Mouse (Mus musculus): ENCODE results near the gene Cntnap2. TPM values are rescaled to one million over a fixed set of nuclear protein-coding genes. Genes with fewer than 3 reads are reported as not detected.

Cntnap2 gene
- polyA plus RNA-seq, 1 experiment, result 0.26 TPM

- peaks cover 37% of the 10 kb centered on the region for H3K4me1 ChIP-seq (ENCODE audit: control insufficient read depth)
- no peaks in the 10 kb centered on the region for H3K36me3 ChIP-seq (ENCODE audit: control insufficient read depth)
- no peaks in the 10 kb centered on the region for H3K9me3 ChIP-seq (ENCODE audit: control insufficient read depth, low read length)
- H3K27me3 ChIP-seq (ENCODE audit: control insufficient read depth), result no peaks in the 10 kb centered on the region
- TF ChIP-seq GATA1 (IDR thresholded peaks at IDR 0.05; ENCODE audit: low read length) (no peak), TAL1 (IDR thresholded peaks at IDR 0.05; ENCODE audit: low read length) (no peak)
- no peak overlapping the region for H3K4me3 ChIP-seq (replicated peaks)
Observed at GRCm38 (mm10) chr6:47256918-47257506, 2197.9 kb downstream of the Cntnap2 start.

DNA sequence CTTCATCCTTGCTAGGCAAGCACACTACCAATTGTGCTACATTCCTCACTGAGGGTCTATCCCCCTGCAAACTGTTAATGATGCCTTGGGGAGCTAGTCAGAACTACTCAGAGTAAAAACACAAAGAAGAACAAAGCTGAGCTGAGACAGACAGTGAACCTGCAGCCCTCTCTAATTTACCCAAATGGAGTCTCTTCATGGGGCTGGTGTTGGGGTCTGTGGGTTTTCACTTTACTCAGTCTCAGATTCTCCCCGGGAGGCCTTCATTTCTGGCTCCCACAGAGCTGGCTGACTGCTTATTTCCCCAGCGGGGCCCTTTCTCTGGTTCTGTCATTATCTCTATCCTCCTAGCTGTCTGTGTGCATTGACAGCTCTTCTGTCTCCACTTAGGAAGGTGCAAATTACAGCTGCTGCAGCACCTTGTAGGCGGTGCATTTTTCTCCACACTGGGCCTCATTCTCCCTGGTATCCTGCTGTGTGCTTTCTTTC, 2200.5 kb downstream of the Cntnap2 start:
- TF ChIP-seq GATA1 (IDR thresholded peaks at IDR 0.05; ENCODE audit: low read length) (no peak), TAL1 (IDR thresholded peaks at IDR 0.05; ENCODE audit: low read length) (no peak)
- no peaks in the 10 kb centered on the region for H3K27me3 ChIP-seq (ENCODE audit: control insufficient read depth)
- H3K9me3 ChIP-seq (ENCODE audit: control insufficient read depth, low read length), result no peaks in the 10 kb centered on the region
- no peak overlapping the region for H3K4me3 ChIP-seq (replicated peaks)
- no peaks in the 10 kb centered on the region for H3K36me3 ChIP-seq (ENCODE audit: control insufficient read depth)
- peaks cover 46% of the 10 kb centered on the region for H3K4me1 ChIP-seq (ENCODE audit: control insufficient read depth)

DNA sequence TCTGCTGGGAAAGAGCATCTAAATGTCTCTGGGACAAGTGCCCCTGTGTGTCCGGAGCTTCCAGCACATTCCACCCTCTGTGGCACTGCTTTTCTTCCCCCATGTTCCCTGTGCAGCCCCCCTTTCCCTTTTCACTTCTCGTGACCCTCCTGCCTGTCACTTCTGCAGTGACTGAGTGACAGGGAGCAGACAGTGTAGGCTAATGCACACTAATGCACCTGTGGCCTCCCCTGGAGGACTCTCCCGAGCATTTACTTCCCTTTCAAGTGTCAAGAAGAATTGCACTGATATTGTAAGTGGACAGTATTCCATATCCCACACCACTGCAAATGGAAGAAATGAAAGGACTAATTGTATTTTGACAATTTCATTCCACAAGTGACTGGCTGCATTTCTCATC, 2208.1 kb downstream of the Cntnap2 start:
- Histone ChIP-seq H3K27me3 (ENCODE audit: control insufficient read depth) (0 out of 2 replicates have a peak, but pooled peaks cover 2% of the 10 kb centered on the region), H3K4me1 (ENCODE audit: control insufficient read depth) (peaks cover 40% of the 10 kb centered on the region), H3K4me3 (replicated peaks) (no peak overlapping the region), H3K9me3 (ENCODE audit: control insufficient read depth, low read length) (no peaks in the 10 kb centered on the region), H3K36me3 (ENCODE audit: control insufficient read depth) (no peaks in the 10 kb centered on the region)
- TF ChIP-seq GATA1 (IDR thresholded peaks at IDR 0.05; ENCODE audit: low read length) (no peak), TAL1 (IDR thresholded peaks at IDR 0.05; ENCODE audit: low read length) (no peak)

- Histone ChIP-seq H3K9me3 (ENCODE audit: control insufficient read depth, low read length) (no peaks in the 10 kb centered on the region), H3K27me3 (ENCODE audit: control insufficient read depth) (0 out of 2 replicates have a peak, but pooled peaks cover 2% of the 10 kb centered on the region), H3K4me3 (replicated peaks) (no peak overlapping the region), H3K4me1 (ENCODE audit: control insufficient read depth) (peaks cover 33% of the 10 kb centered on the region), H3K36me3 (ENCODE audit: control insufficient read depth) (no peaks in the 10 kb centered on the region)
- TF ChIP-seq TAL1 (IDR thresholded peaks at IDR 0.05; ENCODE audit: low read length) (no peak), GATA1 (IDR thresholded peaks at IDR 0.05; ENCODE audit: low read length) (no peak)
Observed at GRCm38 (mm10) chr6:47269455-47269854, 2210.3 kb downstream of the Cntnap2 start.

GRCm38 (mm10) chr6:47271576-47271975, 2212.4 kb downstream of the Cntnap2 start:
- 0 out of 2 replicates have a peak, but pooled peaks cover 2% of the 10 kb centered on the region for H3K27me3 ChIP-seq (ENCODE audit: control insufficient read depth)
- peaks cover 20% of the 10 kb centered on the region for H3K4me1 ChIP-seq (ENCODE audit: control insufficient read depth)
- no peak for TF ChIP-seq TAL1 (IDR thresholded peaks at IDR 0.05; ENCODE audit: low read length)
- no peak for TF ChIP-seq GATA1 (IDR thresholded peaks at IDR 0.05; ENCODE audit: low read length)
- H3K9me3 ChIP-seq (ENCODE audit: control insufficient read depth, low read length), result no peaks in the 10 kb centered on the region
- no peaks in the 10 kb centered on the region for H3K36me3 ChIP-seq (ENCODE audit: control insufficient read depth)
- H3K4me3 ChIP-seq (replicated peaks), result no peak overlapping the region

DNA sequence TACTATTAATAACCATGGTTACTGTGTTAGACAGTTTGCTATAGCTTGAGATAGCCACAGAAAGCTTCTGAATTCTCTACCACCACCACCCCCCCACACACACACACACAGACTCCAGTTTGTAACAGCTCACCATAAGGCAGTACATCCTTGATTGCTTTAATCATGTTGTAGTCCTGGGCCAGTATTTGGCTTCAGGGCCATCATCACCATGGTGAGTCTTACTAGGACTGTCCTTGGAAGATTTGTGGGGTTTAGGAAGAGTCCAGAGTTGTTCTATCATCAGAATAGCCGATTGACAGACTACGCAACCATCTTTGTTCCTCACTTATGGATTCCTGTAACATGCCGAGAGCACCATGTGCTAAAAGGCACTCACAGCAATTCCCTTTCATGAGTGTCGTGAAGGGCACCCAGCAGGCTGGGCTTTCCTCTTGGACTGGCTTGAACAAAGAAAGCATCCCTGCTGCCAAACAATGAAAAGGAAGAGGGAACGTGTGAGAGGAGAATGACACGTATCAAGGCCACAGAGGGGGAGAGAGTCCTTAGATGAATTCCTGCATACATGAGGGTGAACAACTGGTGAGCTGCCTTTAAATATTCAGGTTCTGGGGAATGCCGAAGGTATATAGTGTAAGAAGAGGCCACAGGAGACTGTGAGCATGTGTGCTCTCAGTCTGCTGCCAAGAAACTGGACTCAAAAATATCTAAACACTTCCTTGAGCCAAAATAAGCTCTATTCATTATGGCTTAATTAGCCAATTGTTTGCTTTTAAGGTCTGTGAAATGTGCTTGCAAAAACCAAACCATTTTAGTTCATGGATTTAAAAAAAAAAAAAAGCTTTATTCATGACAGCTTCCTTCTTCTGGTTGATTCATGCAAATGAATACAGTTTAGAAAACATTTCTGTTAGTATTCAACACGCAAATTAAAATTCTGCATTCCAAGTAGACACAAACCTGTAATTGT, 2213.7 kb downstream of the Cntnap2 start:
- Histone ChIP-seq H3K36me3 (ENCODE audit: control insufficient read depth) (no peaks in the 10 kb centered on the region), H3K27me3 (ENCODE audit: control insufficient read depth) (0 out of 2 replicates have a peak, but pooled peaks cover 2% of the 10 kb centered on the region), H3K4me1 (ENCODE audit: control insufficient read depth) (peaks cover 22% of the 10 kb centered on the region), H3K4me3 (replicated peaks) (no peak overlapping the region), H3K9me3 (ENCODE audit: control insufficient read depth, low read length) (no peaks in the 10 kb centered on the region)
- TF ChIP-seq GATA1 (IDR thresholded peaks at IDR 0.05; ENCODE audit: low read length), result no peak
- TF ChIP-seq TAL1 (IDR thresholded peaks at IDR 0.05; ENCODE audit: low read length), result no peak

- Histone ChIP-seq H3K9me3 (ENCODE audit: control insufficient read depth, low read length) (no peaks in the 10 kb centered on the region), H3K4me3 (replicated peaks) (no peak overlapping the region), H3K4me1 (ENCODE audit: control insufficient read depth) (peaks cover 19% of the 10 kb centered on the region), H3K27me3 (ENCODE audit: control insufficient read depth) (no peaks in the 10 kb centered on the region), H3K36me3 (ENCODE audit: control insufficient read depth) (no peaks in the 10 kb centered on the region)
- no peak for TF ChIP-seq GATA1 (IDR thresholded peaks at IDR 0.05; ENCODE audit: low read length)
- no peak for TF ChIP-seq TAL1 (IDR thresholded peaks at IDR 0.05; ENCODE audit: low read length)
Observed at GRCm38 (mm10) chr6:47275065-47275464, 2215.9 kb downstream of the Cntnap2 start.

GRCm38 (mm10) chr6:47279183-47279582, 2220.0 kb downstream of the Cntnap2 start:
- Histone ChIP-seq H3K27me3 (ENCODE audit: control insufficient read depth) (no peaks in the 10 kb centered on the region), H3K4me3 (replicated peaks) (no peak overlapping the region), H3K4me1 (ENCODE audit: control insufficient read depth) (peaks cover 7% of the 10 kb centered on the region), H3K36me3 (ENCODE audit: control insufficient read depth) (no peaks in the 10 kb centered on the region), H3K9me3 (ENCODE audit: control insufficient read depth, low read length) (no peaks in the 10 kb centered on the region)
- no peak for TF ChIP-seq GATA1 (IDR thresholded peaks at IDR 0.05; ENCODE audit: low read length)
- TF ChIP-seq TAL1 (IDR thresholded peaks at IDR 0.05; ENCODE audit: low read length), result no peak

DNA sequence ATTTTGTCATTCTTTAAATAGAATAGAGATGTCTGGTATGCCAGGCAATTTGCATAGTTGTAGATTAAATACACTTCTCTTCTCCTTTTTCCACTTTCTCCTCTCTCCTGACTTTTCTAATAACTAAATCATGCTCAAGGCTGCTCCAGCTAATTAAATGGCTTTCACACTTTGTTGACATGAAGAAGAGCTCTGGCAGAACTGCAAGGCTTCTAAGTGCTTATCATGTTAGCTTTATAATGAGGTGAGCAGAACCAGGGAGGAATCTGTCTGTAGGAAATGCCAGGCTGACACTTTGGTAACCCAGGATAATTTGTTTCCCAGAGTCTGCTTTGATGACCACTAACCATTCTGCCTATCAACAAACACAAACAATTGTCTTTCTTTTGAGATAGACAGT, 2222.4 kb downstream of the Cntnap2 start:
- H3K27me3 ChIP-seq (ENCODE audit: control insufficient read depth), result no peaks in the 10 kb centered on the region
- H3K36me3 ChIP-seq (ENCODE audit: control insufficient read depth), result no peaks in the 10 kb centered on the region
- H3K4me3 ChIP-seq (replicated peaks), result no peak overlapping the region
- H3K4me1 ChIP-seq (ENCODE audit: control insufficient read depth), result peaks cover 3% of the 10 kb centered on the region
- H3K9me3 ChIP-seq (ENCODE audit: control insufficient read depth, low read length), result no peaks in the 10 kb centered on the region
- no peak for TF ChIP-seq GATA1 (IDR thresholded peaks at IDR 0.05; ENCODE audit: low read length)
- no peak for TF ChIP-seq TAL1 (IDR thresholded peaks at IDR 0.05; ENCODE audit: low read length)

All from erythroblast, embryonic 14.5 days (primary cell).